Mouse (Mus musculus): ENCODE data around the gene Cd200r3. TPM values are rescaled to one million over a fixed set of nuclear protein-coding genes. Genes with fewer than 3 reads are reported as not detected.

Gene Cd200r3
- polyA plus RNA-seq, 1 experiment, result not detected

GRCm38 (mm10) chr16:44965890-44966289, 22.4 kb downstream of the Cd200r3 start:
- Histone ChIP-seq H3K27me3 (ENCODE audit: control insufficient read depth, insufficient read depth, low read length) (no peaks in the 10 kb centered on the region), H3K27ac (ENCODE audit: insufficient read depth, low read length) (no peak overlapping the region), H3K4me1 (ENCODE audit: control insufficient read depth, insufficient read depth, low read length) (peaks cover 3% of the 10 kb centered on the region; the same call in 1 of the 2 replicates), H3K4me3 (replicated peaks; ENCODE audit: insufficient read depth, low read depth, low read length) (no peak overlapping the region)
- WGBS, result 78% methylated on average over 3 of the region's 3 CpGs
- no peak for TF ChIP-seq CTCF (IDR thresholded peaks at IDR 0.05; ENCODE audit: borderline replicate concordance, insufficient read depth, low read depth, low read length)
- no peak for TF ChIP-seq POLR2A (IDR thresholded peaks at IDR 0.05; ENCODE audit: borderline replicate concordance, insufficient read depth, low read length)
- no peak for DNase-seq

- WGBS, result 91% methylated on average over 4 of the region's 4 CpGs
- Histone ChIP-seq H3K4me1 (ENCODE audit: control insufficient read depth, insufficient read depth, low read length) (peaks cover 3% of the 10 kb centered on the region; the same call in 1 of the 2 replicates), H3K27me3 (ENCODE audit: control insufficient read depth, insufficient read depth, low read length) (no peaks in the 10 kb centered on the region), H3K4me3 (replicated peaks; ENCODE audit: insufficient read depth, low read depth, low read length) (no peak overlapping the region), H3K27ac (ENCODE audit: insufficient read depth, low read length) (no peak overlapping the region)
- DNase-seq, result no peak
- TF ChIP-seq CTCF (IDR thresholded peaks at IDR 0.05; ENCODE audit: borderline replicate concordance, insufficient read depth, low read depth, low read length) (no peak), POLR2A (IDR thresholded peaks at IDR 0.05; ENCODE audit: borderline replicate concordance, insufficient read depth, low read length) (no peak)
These were observed 23.4 kb downstream of the Cd200r3 start for GRCm38 (mm10) chr16:44966891-44967290.

GRCm38 (mm10) chr16:44968113-44968512, 24.6 kb downstream of the Cd200r3 start:
- H3K27me3 ChIP-seq (ENCODE audit: control insufficient read depth, insufficient read depth, low read length), result no peaks in the 10 kb centered on the region
- 29% methylated on average over 3 of the region's 3 CpGs for WGBS
- TF ChIP-seq POLR2A (IDR thresholded peaks at IDR 0.05; ENCODE audit: borderline replicate concordance, insufficient read depth, low read length) (no peak), CTCF (IDR thresholded peaks at IDR 0.05; ENCODE audit: borderline replicate concordance, insufficient read depth, low read depth, low read length) (no peak)
- DNase-seq, result peak; percentile 56 to 77
- no peak overlapping the region for H3K27ac ChIP-seq (ENCODE audit: insufficient read depth, low read length)
- H3K4me1 ChIP-seq (ENCODE audit: control insufficient read depth, insufficient read depth, low read length), result peaks cover 3% of the 10 kb centered on the region; the same call in 1 of the 2 replicates
- no peak overlapping the region for H3K4me3 ChIP-seq (replicated peaks; ENCODE audit: insufficient read depth, low read depth, low read length)

GRCm38 (mm10) chr16:44970925-44971324, 27.4 kb downstream of the Cd200r3 start:
- Histone ChIP-seq H3K4me3 (replicated peaks; ENCODE audit: insufficient read depth, low read depth, low read length) (no peak overlapping the region), H3K4me1 (ENCODE audit: control insufficient read depth, insufficient read depth, low read length) (peaks cover 3% of the 10 kb centered on the region; the same call in 1 of the 2 replicates), H3K27ac (ENCODE audit: insufficient read depth, low read length) (no peak overlapping the region), H3K27me3 (ENCODE audit: control insufficient read depth, insufficient read depth, low read length) (no peaks in the 10 kb centered on the region)
- DNase-seq, result no peak
- 48% methylated on average over 4 of the region's 4 CpGs for WGBS
- TF ChIP-seq POLR2A (IDR thresholded peaks at IDR 0.05; ENCODE audit: borderline replicate concordance, insufficient read depth, low read length) (no peak), CTCF (IDR thresholded peaks at IDR 0.05; ENCODE audit: borderline replicate concordance, insufficient read depth, low read depth, low read length) (no peak)

- H3K27me3 ChIP-seq (ENCODE audit: control insufficient read depth, insufficient read depth, low read length), result no peaks in the 10 kb centered on the region
- DNase-seq, result no peak
- H3K4me3 ChIP-seq (replicated peaks; ENCODE audit: insufficient read depth, low read depth, low read length), result no peak overlapping the region
- no peak for TF ChIP-seq CTCF (IDR thresholded peaks at IDR 0.05; ENCODE audit: borderline replicate concordance, insufficient read depth, low read depth, low read length)
- TF ChIP-seq POLR2A (IDR thresholded peaks at IDR 0.05; ENCODE audit: borderline replicate concordance, insufficient read depth, low read length), result no peak
- WGBS, result 80% methylated on average over 2 of the region's 2 CpGs
- no peaks in the 10 kb centered on the region for H3K4me1 ChIP-seq (ENCODE audit: control insufficient read depth, insufficient read depth, low read length)
- H3K27ac ChIP-seq (ENCODE audit: insufficient read depth, low read length), result no peak overlapping the region
These were observed 30.6 kb downstream of the Cd200r3 start for GRCm38 (mm10) chr16:44974042-44974441.

- Histone ChIP-seq H3K4me3 (replicated peaks; ENCODE audit: insufficient read depth, low read depth, low read length) (no peak overlapping the region), H3K27ac (ENCODE audit: insufficient read depth, low read length) (no peak overlapping the region), H3K27me3 (ENCODE audit: control insufficient read depth, insufficient read depth, low read length) (no peaks in the 10 kb centered on the region), H3K4me1 (ENCODE audit: control insufficient read depth, insufficient read depth, low read length) (peaks cover 8% of the 10 kb centered on the region)
- no peak for DNase-seq
- TF ChIP-seq CTCF (IDR thresholded peaks at IDR 0.05; ENCODE audit: borderline replicate concordance, insufficient read depth, low read depth, low read length) (no peak), POLR2A (IDR thresholded peaks at IDR 0.05; ENCODE audit: borderline replicate concordance, insufficient read depth, low read length) (no peak)
These were observed 32.6 kb downstream of the Cd200r3 start for GRCm38 (mm10) chr16:44976081-44976480.

- WGBS, result 74% methylated on average over 6 of the region's 6 CpGs
- no peak for TF ChIP-seq POLR2A (IDR thresholded peaks at IDR 0.05; ENCODE audit: borderline replicate concordance, insufficient read depth, low read length)
- TF ChIP-seq CTCF (IDR thresholded peaks at IDR 0.05; ENCODE audit: borderline replicate concordance, insufficient read depth, low read depth, low read length), result no peak
- DNase-seq, result no peak
- Histone ChIP-seq H3K27ac (ENCODE audit: insufficient read depth, low read length) (no peak overlapping the region), H3K27me3 (ENCODE audit: control insufficient read depth, insufficient read depth, low read length) (no peaks in the 10 kb centered on the region), H3K4me3 (replicated peaks; ENCODE audit: insufficient read depth, low read depth, low read length) (no peak overlapping the region), H3K4me1 (ENCODE audit: control insufficient read depth, insufficient read depth, low read length) (peaks cover 8% of the 10 kb centered on the region)
These were observed 33.6 kb downstream of the Cd200r3 start for GRCm38 (mm10) chr16:44976892-44977633.

GRCm38 (mm10) chr16:44978193-44978592, 34.7 kb downstream of the Cd200r3 start:
- 89% methylated on average over 2 of the region's 2 CpGs for WGBS
- Histone ChIP-seq H3K27ac (ENCODE audit: insufficient read depth, low read length) (no peak overlapping the region), H3K4me3 (replicated peaks; ENCODE audit: insufficient read depth, low read depth, low read length) (no peak overlapping the region), H3K4me1 (ENCODE audit: control insufficient read depth, insufficient read depth, low read length) (peaks cover 8% of the 10 kb centered on the region), H3K27me3 (ENCODE audit: control insufficient read depth, insufficient read depth, low read length) (no peaks in the 10 kb centered on the region)
- DNase-seq, result no peak
- TF ChIP-seq CTCF (IDR thresholded peaks at IDR 0.05; ENCODE audit: borderline replicate concordance, insufficient read depth, low read depth, low read length), result no peak
